Mouse (Mus musculus): Measurements from ENCODE around the gene Acer3.

DNA sequence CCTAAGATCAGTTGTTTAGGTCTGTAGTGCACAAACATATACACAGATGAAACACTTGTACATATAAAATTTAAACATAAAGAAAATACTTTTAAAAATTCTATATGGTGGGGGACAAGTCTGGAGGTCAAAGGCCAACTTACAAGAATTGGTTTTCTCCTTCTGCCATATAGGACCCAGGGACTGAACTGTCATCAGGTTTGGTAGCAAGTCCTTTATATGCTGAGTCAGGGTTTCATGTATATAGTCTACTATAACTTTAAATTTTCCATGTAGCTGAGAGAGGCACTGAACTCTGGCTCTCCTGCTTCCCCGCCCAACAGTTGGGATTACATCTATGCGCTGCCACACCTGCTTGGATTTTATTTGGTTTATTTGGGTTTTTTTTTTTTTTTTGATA, 132.8 kb downstream of the Acer3 start:
- no peak for TF ChIP-seq POLR2A (IDR thresholded peaks at IDR 0.05; ENCODE audit: insufficient read depth, low read depth, low read length)
- TF ChIP-seq CTCF (IDR thresholded peaks at IDR 0.05; ENCODE audit: insufficient read depth, low read depth, low read length) = no peak

All from olfactory bulb, adult 2 months (tissue).